25 mouse cellular contexts compared by ENCODE assay signal in genomic region chr17:32981361-32981760, GRCm38 (mm10).
"Had no signal": no experiment of that assay in that cellular context is flagged by ENCODE, and none has a peak within 500 bp of the region (broad histone marks: within the 10 kb centered on the region; RNA-seq: fewer than 3 reads in every experiment).

No protein-coding gene starts in this region.

- H3K9ac ChIP-seq: heart, embryonic 13.5 days; heart, embryonic 15.5 days; hindbrain, embryonic 13.5 days; hindbrain, embryonic 15.5 days; kidney, embryonic 15.5 days; limb, embryonic 13.5 days; limb, embryonic 15.5 days; liver, embryonic 12.5 days; liver, embryonic 14.5 days had no signal

- H3K27ac ChIP-seq: heart, adult 2 months; heart, embryonic 13.5 days; heart, embryonic 15.5 days; hindbrain, embryonic 13.5 days; hindbrain, embryonic 15.5 days; hindbrain, postnatal 0 days; kidney, embryonic 15.5 days; kidney, postnatal 0 days; limb, embryonic 13.5 days; limb, embryonic 15.5 days; liver, embryonic 12.5 days; liver, embryonic 14.5 days had no signal

- H3K4me3 ChIP-seq: heart, adult 2 months; heart, embryonic 13.5 days; heart, embryonic 15.5 days; hindbrain, embryonic 13.5 days; hindbrain, embryonic 15.5 days; kidney, embryonic 15.5 days; limb, embryonic 13.5 days; limb, embryonic 15.5 days; liver, embryonic 12.5 days had no signal

- H3K9me3 ChIP-seq: heart, embryonic 13.5 days; heart, embryonic 15.5 days; hindbrain, embryonic 13.5 days; hindbrain, embryonic 15.5 days; kidney, embryonic 15.5 days; limb, embryonic 13.5 days; limb, embryonic 15.5 days; liver, embryonic 12.5 days had no signal

- H3K4me1 ChIP-seq: heart, embryonic 13.5 days; heart, embryonic 15.5 days; hindbrain, embryonic 13.5 days; hindbrain, embryonic 15.5 days; kidney, embryonic 15.5 days; limb, embryonic 13.5 days; limb, embryonic 15.5 days; liver, embryonic 12.5 days had no signal

- DNase-seq: gastrocnemius, postnatal 14 days; gastrocnemius, postnatal 36 days; heart, adult 2 months; heart, postnatal 14 days; heart, postnatal 36 days; kidney, adult 11 months; kidney, adult 2 months; kidney, adult 9 months; kidney, postnatal 36 days; layer of hippocampus, adult 9-11 months; layer of hippocampus, postnatal 36 days; left cerebral cortex, postnatal 4 days had no signal

- H3K4me2 ChIP-seq: heart, embryonic 11.5 days; heart, embryonic 13.5 days; heart, embryonic 15.5 days; hindbrain, embryonic 13.5 days; hindbrain, embryonic 15.5 days; kidney, embryonic 15.5 days; limb, embryonic 13.5 days; limb, embryonic 15.5 days; liver, embryonic 12.5 days had no signal

- H3K27me3 ChIP-seq: heart, embryonic 13.5 days; heart, embryonic 15.5 days; hindbrain, embryonic 13.5 days; hindbrain, embryonic 15.5 days; kidney, embryonic 15.5 days; limb, embryonic 13.5 days; limb, embryonic 15.5 days; liver, embryonic 12.5 days had no signal

- ATAC-seq: hindbrain, postnatal 0 days; intestine, embryonic 16.5 days; liver, embryonic 12.5 days had no signal
